Mouse (Mus musculus) MEL (cell line): ENCODE results near the gene Tcl1b5.
"Not testable (repeated sequence)": the region's sequence is repeated elsewhere in the genome, so short reads cannot be mapped to it uniquely, and the experiment has no call there.

ENCODE experiments used
- ELF1 ChIP-seq: IDR thresholded peaks from 2 replicates; pipeline ENCODE4 v1.6.1; 2014; ENCODE audit warnings: low read depth, mild to moderate bottlenecking, inconsistent platforms, low read length, improper control_type of control experiment, moderate library complexity
- POLR2A ChIP-seq, 2 experiments: IDR thresholded peaks; 2 replicates each; pipeline ENCODE4 v1.6.1; 2011 to 2012; ENCODE audit warnings: low read length in 2 of 2, mild to moderate bottlenecking in 2 of 2, control low read depth in 1 of 2, improper control_type of control experiment in 1 of 2, low read depth in 1 of 2, moderate library complexity in 1 of 2; ENCODE audit not compliant: control insufficient read depth in 1 of 2, insufficient read depth in 1 of 2, poor library complexity in 1 of 2
- ZC3H11A ChIP-seq: IDR thresholded peaks from 2 replicates; pipeline ENCODE4 v1.6.1; 2012; ENCODE audit warnings: low read depth, mild to moderate bottlenecking, inconsistent platforms, low read length, improper control_type of control experiment

GRCm38 (mm10) chr12:105190743-105191142, 14.6 kb downstream of the Tcl1b5 start, which contains the start of gene Tcl1b3:
- TF ChIP-seq POLR2A (IDR thresholded peaks at IDR 0.05; ENCODE audit: control insufficient read depth in 1 of 2, insufficient read depth in 1 of 2, low read depth in 1 of 2, low read length in 2 of 2, poor library complexity in 1 of 2); ELF1; ZC3H11A: not testable (repeated sequence)
